Mouse (Mus musculus) intestine, postnatal 0 days (tissue): ENCODE results near the gene Cyb561. TPM values are rescaled to one million over a fixed set of nuclear protein-coding genes. Genes with fewer than 3 reads are reported as not detected.

Experiments
- ATAC-seq: fragments of 200-750 bp; cut with Nextera tagmentation; 2 replicates; pipeline ENCODE4 v1.8.0; 2017; ENCODE audit warnings: mild to moderate bottlenecking, moderate TSS enrichment, moderate library complexity
- H3K27ac ChIP-seq: fragments of 300-500 bp; sonication (generic); 2 replicates; pipeline ENCODE4 v1.5.1; 2014; ENCODE audit warnings: mild to moderate bottlenecking, low read depth, low read length, moderate library complexity
- H3K27me3 ChIP-seq: fragments of 300-500 bp; sonication (generic); replicated peaks from 2 replicates; pipeline ENCODE4 v1.6.1; 2014; ENCODE audit warnings: low read length, mixed read lengths; ENCODE audit not compliant: control insufficient read depth, insufficient read depth
- H3K36me3 ChIP-seq: fragments of 300-500 bp; sonication (generic); 2 replicates; pipeline ENCODE4 v1.6.1; 2014; ENCODE audit warnings: mild to moderate bottlenecking, moderate library complexity; ENCODE audit not compliant: control insufficient read depth, insufficient read depth
- H3K4me1 ChIP-seq: fragments of 300-500 bp; sonication (generic); replicated peaks from 2 replicates; pipeline ENCODE4 v1.6.1; 2014; ENCODE audit warnings: antibody characterized with exemption, low read length, mixed read lengths; ENCODE audit not compliant: control insufficient read depth, insufficient read depth
- H3K4me2 ChIP-seq: fragments of 300-500 bp; sonication (generic); replicated peaks from 2 replicates; pipeline ENCODE4 v1.6.1; 2014; ENCODE audit warnings: low read depth, mild to moderate bottlenecking, moderate library complexity
- H3K4me3 ChIP-seq: fragments of 300-500 bp; sonication (generic); 2 replicates; pipeline ENCODE4 v1.5.1; 2014; ENCODE audit warnings: low read depth, low read length
- H3K9ac ChIP-seq: fragments of 300-500 bp; sonication (generic); 2 replicates; pipeline ENCODE4 v1.6.1; 2014; ENCODE audit warnings: mild to moderate bottlenecking, low read depth, low read length
- H3K9me3 ChIP-seq: fragments of 300-500 bp; sonication (generic); 2 replicates; pipeline ENCODE4 v1.6.1; 2016; ENCODE audit warnings: mixed run types; ENCODE audit not compliant: control insufficient read depth
- CTCF ChIP-seq: sonication (generic); IDR thresholded peaks from 2 replicates; pipeline ENCODE4 v1.5.1; 2016; ENCODE audit warnings: low read depth, mild to moderate bottlenecking, control low read depth, antibody characterized with exemption, moderate library complexity
- WGBS: fragments of 180-500 bp; shearing (Covaris S2); extraction: QIAGEN DNeasy Blood & Tissue Kit; methylation state at CpG from one replicate; pipeline ENCODE4 v1.1.7; 2014; 5-methylcytosine and 5-hydroxymethylcytosine counted together
- polyA plus RNA-seq: library from polyadenylated mRNA; unstranded; fragments of >200 nt; fragmentation: Nextera tagmentation; extraction: Ambion mirVana; gene quantifications from 2 replicates; pipeline ENCODE4 v1.2.1, GENCODE M21; 2015

The Cyb561 gene
- polyA plus RNA-seq, 1 experiment from 2014 or later: 50.3 TPM

DNA sequence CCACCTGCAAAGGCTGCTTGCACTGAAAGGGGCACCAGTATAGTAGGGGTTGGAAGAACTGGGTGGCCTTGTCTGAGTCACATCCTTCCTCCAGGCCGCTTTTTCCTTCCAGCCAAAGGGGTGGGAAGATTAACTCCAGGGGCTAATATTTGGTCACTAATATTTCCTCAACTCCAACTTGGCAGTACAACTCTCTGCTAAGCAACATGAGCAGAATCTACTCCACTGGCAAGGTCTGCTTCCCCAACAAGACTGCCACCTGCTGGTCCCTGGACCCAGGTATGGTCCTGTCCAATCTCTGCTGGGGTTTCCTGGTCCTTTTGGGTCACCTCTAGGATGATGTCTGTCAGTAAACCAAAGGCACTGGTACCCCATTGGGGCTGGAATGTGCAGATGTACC is 16.4 kb upstream of the Cyb561 start:
- H3K9me3 ChIP-seq: no peaks in the 10 kb centered on the region
- no peak overlapping the region for H3K9ac ChIP-seq
- peak; percentile 81 for TF ChIP-seq CTCF
- peak overlapping the region; percentile 95 for H3K4me2 ChIP-seq
- H3K36me3 ChIP-seq: peaks cover 9% of the 10 kb centered on the region; the same call in 1 of the 2 replicates
- no peak for ATAC-seq
- peak overlapping the region; percentile 59; the same call in 1 of the 2 replicates for H3K4me3 ChIP-seq
- no peaks in the 10 kb centered on the region for H3K4me1 ChIP-seq
- H3K27ac ChIP-seq: no peak overlapping the region
- H3K27me3 ChIP-seq: no peaks in the 10 kb centered on the region
- WGBS: 59% methylated on average over 1 of the region's 1 CpGs

DNA sequence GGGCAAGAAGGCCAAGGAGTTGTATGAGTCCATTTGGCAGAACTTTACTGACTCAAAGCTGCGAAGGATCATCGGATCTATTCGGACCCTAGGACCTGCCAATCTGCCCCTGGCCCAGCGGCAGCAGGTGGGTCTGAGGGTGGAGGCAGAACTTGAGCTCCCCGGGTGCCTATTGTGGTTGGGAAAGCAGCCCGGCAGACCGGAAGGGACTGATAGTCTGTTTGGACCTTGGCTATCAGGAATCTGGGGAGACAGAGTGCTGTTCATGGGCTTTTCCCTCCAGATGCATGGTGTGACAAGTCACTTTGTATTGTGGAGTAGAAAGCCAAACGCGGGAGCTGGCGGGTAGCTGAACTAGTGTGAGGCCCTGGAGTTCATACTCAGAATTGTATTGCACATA is 15.8 kb upstream of the Cyb561 start:
- H3K36me3 ChIP-seq: peaks cover 6% of the 10 kb centered on the region; the same call in 1 of the 2 replicates
- H3K27ac ChIP-seq: no peak overlapping the region
- H3K9me3 ChIP-seq: no peaks in the 10 kb centered on the region
- no peaks in the 10 kb centered on the region for H3K4me1 ChIP-seq
- H3K4me2 ChIP-seq: peak overlapping the region; percentile 95
- TF ChIP-seq CTCF: no peak
- WGBS: 53% methylated on average over 10 of the region's 10 CpGs
- peak overlapping the region; percentile 59 for H3K4me3 ChIP-seq
- ATAC-seq: no peak
- no peak overlapping the region; the same call in 1 of the 2 replicates for H3K9ac ChIP-seq
- H3K27me3 ChIP-seq: no peaks in the 10 kb centered on the region

DNA sequence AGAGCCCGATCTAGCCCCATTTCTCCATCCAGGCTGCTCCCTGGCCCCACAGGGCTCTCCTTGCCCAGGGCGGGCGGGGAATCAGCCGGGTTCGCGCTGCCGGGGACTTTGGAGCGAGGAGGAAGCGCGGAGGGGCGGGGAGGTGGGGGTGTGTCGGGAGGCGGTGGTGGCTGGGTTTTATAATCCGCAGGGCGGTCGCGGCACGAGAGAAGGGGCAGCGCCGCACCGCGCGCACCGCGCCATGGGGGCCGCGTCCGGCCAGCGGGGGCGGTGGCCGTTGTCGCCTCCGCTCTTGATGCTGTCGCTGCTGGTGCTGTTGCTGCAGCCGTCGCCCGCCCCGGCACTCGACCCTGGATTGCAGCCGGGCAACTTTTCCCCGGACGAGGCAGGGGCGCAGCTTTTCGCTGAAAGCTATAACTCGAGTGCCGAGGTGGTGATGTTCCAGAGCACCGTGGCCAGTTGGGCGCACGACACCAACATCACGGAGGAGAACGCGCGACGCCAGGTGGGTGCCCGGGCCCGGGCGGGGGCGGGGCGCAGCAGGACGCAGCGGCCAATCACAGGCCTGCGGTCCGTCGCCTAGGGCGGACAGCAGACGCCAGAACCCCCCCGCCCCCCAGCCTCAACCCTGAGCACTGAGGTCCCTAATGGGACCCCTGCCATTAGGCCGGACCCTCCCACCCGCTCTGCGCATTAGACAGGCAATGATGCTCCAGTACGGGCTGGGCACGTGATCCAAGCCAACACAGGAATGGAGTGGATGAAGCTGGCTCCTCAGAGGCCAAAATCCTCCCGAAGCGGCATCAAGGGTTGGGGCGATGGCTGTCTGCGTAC is 14.8 kb upstream of the Cyb561 start, which contains the start of gene Ace:
Gene Ace, plus strand, starts transcription at position 205 of the 834 bp plus-strand sequence.
- Histone ChIP-seq H3K36me3 (no peaks in the 10 kb centered on the region; the same call in 1 of the 2 replicates), H3K4me3 (peak within 1 kb of the TSS; percentile 59), H3K27me3 (no peaks in the 10 kb centered on the region), H3K4me2 (peak within 1 kb of the TSS; percentile 95), H3K4me1 (no peaks in the 10 kb centered on the region), H3K9me3 (no peaks in the 10 kb centered on the region), H3K27ac (peak within 1 kb of the TSS; percentile 77), H3K9ac (peak within 1 kb of the TSS; percentile 38)
- peak; percentile 51 for ATAC-seq
- no peak for TF ChIP-seq CTCF
- 2% methylated on average over 72 of the region's 76 CpGs for WGBS

DNA sequence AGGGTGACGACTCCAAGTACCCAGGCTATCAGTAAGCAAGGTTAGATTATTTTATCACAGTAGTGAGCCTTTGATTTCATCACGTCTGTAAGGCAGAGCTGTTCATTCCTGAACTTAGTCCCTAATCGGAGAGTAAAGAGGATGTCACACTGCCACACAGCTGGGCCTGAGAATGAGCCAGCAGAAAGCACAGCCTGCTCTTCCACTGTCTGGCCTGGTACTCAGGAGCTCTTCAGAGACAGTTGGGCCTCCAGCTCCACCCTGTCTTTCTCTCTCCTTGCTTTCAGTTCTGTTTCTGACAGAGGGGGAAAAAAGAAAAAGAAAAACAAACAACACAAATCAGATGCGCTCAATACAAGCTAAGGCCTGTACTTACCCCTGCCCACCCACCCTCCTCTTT is 13.2 kb upstream of the Cyb561 start:
- no peaks in the 10 kb centered on the region for H3K27me3 ChIP-seq
- no peak overlapping the region for H3K4me2 ChIP-seq
- no peak overlapping the region for H3K4me3 ChIP-seq
- 49% methylated on average over 4 of the region's 4 CpGs for WGBS
- no peaks in the 10 kb centered on the region for H3K4me1 ChIP-seq
- no peak overlapping the region for H3K9ac ChIP-seq
- TF ChIP-seq CTCF: no peak
- H3K9me3 ChIP-seq: no peaks in the 10 kb centered on the region
- peak; percentile 49 for ATAC-seq
- H3K36me3 ChIP-seq: no peaks in the 10 kb centered on the region
- peak overlapping the region; percentile 77 for H3K27ac ChIP-seq

DNA sequence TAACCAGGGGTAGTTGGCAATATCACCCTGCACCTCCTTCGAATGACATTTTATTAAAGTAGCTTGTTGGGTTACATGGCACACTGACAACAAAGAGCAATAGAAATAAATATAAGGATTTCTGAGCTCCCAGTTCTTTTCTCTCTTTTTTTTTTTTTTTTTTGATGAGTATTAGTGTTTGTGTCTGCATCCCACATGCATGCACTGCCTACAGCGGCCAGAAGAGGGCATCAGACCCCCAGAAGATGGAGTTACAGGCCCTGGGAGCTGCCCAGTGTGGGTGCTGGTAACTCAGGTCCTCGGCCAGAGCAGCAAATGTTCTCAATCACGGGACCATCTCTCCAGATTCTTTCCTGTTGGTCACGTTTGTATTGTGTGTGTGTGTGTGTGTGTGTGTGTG is 11.6 kb upstream of the Cyb561 start:
- WGBS: 58% methylated on average over 5 of the region's 5 CpGs
- Histone ChIP-seq H3K4me1 (no peaks in the 10 kb centered on the region), H3K36me3 (no peaks in the 10 kb centered on the region), H3K4me3 (no peak overlapping the region), H3K27me3 (no peaks in the 10 kb centered on the region), H3K9me3 (no peaks in the 10 kb centered on the region), H3K27ac (no peak overlapping the region), H3K9ac (no peak overlapping the region), H3K4me2 (no peak overlapping the region)
- TF ChIP-seq CTCF: peak; percentile 55
- ATAC-seq: no peak

DNA sequence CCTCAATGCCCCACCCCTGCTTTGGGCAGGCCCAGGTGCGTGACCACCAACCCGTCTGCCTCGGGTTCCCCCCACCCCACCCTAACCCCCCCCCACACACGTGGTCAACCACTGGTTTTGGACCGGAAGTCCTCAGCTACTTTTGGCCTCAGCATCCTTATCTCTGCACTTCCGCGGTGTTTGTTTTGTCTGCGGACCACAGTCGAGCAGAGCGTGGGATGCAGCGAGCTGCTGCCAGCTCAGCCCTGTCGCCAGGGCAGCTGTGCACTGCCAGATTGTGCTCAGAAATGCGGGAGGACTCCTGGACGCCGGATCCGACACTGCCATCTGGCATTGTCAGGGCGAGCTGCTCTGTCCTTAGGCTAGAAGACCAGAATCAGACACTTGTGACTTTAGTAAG is 6.2 kb upstream of the Cyb561 start:
- H3K4me3 ChIP-seq: no peak overlapping the region
- H3K4me1 ChIP-seq: no peaks in the 10 kb centered on the region
- H3K27ac ChIP-seq: no peak overlapping the region
- no peak overlapping the region for H3K9ac ChIP-seq
- ATAC-seq: no peak
- no peaks in the 10 kb centered on the region for H3K36me3 ChIP-seq
- H3K27me3 ChIP-seq: no peaks in the 10 kb centered on the region
- TF ChIP-seq CTCF: no peak
- H3K4me2 ChIP-seq: no peak overlapping the region
- 25% methylated on average over 17 of the region's 17 CpGs for WGBS
- no peaks in the 10 kb centered on the region for H3K9me3 ChIP-seq
